Mouse (Mus musculus) lung, embryonic 16.5 days (tissue): ENCODE results near the gene Foxa1. TPM values are rescaled to one million over a fixed set of nuclear protein-coding genes. Genes with fewer than 3 reads are reported as not detected.

Experiments used
- ATAC-seq: fragments of 200-750 bp; cut with Nextera tagmentation; 2 replicates; pipeline ENCODE4 v1.8.0; 2017; ENCODE audit warnings: low read depth, mild to moderate bottlenecking, moderate library complexity
- H3K27ac ChIP-seq: fragments of 300-500 bp; sonication (generic); 2 replicates; pipeline ENCODE4 v1.5.1; 2014; ENCODE audit warnings: mild to moderate bottlenecking, control low read depth, low read length
- H3K27me3 ChIP-seq: fragments of 300-500 bp; sonication (generic); 2 replicates; pipeline ENCODE4 v1.6.1; 2014; ENCODE audit warnings: low read depth, low read length, mixed read lengths; ENCODE audit not compliant: control insufficient read depth, insufficient read depth
- H3K36me3 ChIP-seq: fragments of 300-500 bp; sonication (generic); 2 replicates; pipeline ENCODE4 v1.6.1; 2014; ENCODE audit warnings: low read length; ENCODE audit not compliant: control insufficient read depth, insufficient read depth
- H3K4me1 ChIP-seq: fragments of 300-500 bp; sonication (generic); replicated peaks from 2 replicates; pipeline ENCODE4 v1.6.1; 2014; ENCODE audit warnings: low read length, mixed read lengths; ENCODE audit not compliant: control insufficient read depth, insufficient read depth
- H3K4me2 ChIP-seq: fragments of 300-500 bp; sonication (generic); 2 replicates; pipeline ENCODE4 v1.6.1; 2014; ENCODE audit warnings: low read depth, low read length, control low read depth
- H3K4me3 ChIP-seq: fragments of 300-500 bp; sonication (generic); 2 replicates; pipeline ENCODE4 v1.5.1; 2014; ENCODE audit warnings: mild to moderate bottlenecking, low read length, control low read depth
- H3K9ac ChIP-seq: fragments of 300-500 bp; sonication (generic); 2 replicates; pipeline ENCODE4 v1.6.1; 2014; ENCODE audit warnings: low read length, control low read depth
- H3K9me3 ChIP-seq: fragments of 300-500 bp; sonication (generic); 2 replicates; pipeline ENCODE4 v1.6.1; 2016; ENCODE audit warnings: low read length; ENCODE audit not compliant: control insufficient read depth
- WGBS: fragments of 180-500 bp; shearing (Covaris S2); extraction: QIAGEN DNeasy Blood & Tissue Kit; methylation state at CpG from one replicate; pipeline ENCODE4 v1.1.7; 2014; 5-methylcytosine and 5-hydroxymethylcytosine counted together
- polyA plus RNA-seq: library from polyadenylated mRNA; unstranded; fragments of >200 nt; fragmentation: Nextera tagmentation; extraction: Ambion mirVana; gene quantifications from 2 replicates; pipeline ENCODE4 v1.2.1, GENCODE M21; 2015

The Foxa1 gene
- 7.5 and 8.2 TPM in 2 replicates for polyA plus RNA-seq

DNA sequence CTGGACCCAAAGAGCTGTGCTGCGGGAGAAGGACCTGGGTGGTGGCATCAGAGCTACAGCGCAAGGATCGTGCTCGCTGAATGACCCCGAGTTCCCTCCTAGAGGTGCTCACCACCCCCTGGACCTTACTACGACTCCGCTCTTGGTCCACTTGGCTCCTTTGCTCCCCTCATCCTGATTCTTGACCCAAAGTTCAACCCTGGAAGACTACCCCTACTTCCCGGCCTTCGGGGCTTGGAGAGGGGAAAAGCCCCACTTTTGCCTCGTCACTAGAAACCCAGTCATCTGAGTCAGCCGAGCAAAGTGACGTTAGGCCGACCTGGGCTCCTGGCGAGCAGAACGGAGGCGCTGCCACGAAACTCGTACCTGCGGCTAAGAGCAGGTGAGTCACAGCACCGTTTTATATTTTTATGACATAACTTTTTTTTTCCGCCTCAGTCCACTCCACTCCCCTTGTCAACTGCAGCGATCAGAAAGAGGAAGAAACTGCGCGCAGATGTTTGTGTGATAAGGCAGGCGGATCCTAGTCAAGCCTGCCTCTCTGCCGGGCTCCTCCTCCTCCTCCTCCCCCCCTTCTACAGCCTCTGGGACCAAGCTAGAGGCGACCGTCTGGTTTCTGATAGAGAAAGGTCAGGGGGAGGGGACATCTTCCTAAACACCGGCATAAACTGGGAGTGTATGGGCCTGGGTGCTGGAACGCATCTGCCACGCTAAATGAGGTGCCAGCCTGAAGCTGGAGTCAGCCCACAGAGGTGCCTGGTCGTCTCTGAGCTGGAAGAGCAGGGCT is at the start of gene Foxa1:
Gene Foxa1, minus strand, starts transcription at position 502 of the 787 bp plus-strand sequence.
- H3K27me3 ChIP-seq, result peaks cover 73% of the 10 kb centered on the region
- H3K4me1 ChIP-seq, result peaks cover 9% of the 10 kb centered on the region; the same call in 1 of the 2 replicates
- H3K4me3 ChIP-seq, result peak within 1 kb of the TSS; percentile 70
- H3K9me3 ChIP-seq, result no peaks in the 10 kb centered on the region
- peak; percentile 42 for ATAC-seq
- peak within 1 kb of the TSS; percentile 84 for H3K9ac ChIP-seq
- H3K36me3 ChIP-seq, result no peaks in the 10 kb centered on the region
- H3K4me2 ChIP-seq, result peak within 1 kb of the TSS; percentile 74
- under 1% methylated on average over 32 of the region's 32 CpGs for WGBS
- peak within 1 kb of the TSS; percentile 96 for H3K27ac ChIP-seq

DNA sequence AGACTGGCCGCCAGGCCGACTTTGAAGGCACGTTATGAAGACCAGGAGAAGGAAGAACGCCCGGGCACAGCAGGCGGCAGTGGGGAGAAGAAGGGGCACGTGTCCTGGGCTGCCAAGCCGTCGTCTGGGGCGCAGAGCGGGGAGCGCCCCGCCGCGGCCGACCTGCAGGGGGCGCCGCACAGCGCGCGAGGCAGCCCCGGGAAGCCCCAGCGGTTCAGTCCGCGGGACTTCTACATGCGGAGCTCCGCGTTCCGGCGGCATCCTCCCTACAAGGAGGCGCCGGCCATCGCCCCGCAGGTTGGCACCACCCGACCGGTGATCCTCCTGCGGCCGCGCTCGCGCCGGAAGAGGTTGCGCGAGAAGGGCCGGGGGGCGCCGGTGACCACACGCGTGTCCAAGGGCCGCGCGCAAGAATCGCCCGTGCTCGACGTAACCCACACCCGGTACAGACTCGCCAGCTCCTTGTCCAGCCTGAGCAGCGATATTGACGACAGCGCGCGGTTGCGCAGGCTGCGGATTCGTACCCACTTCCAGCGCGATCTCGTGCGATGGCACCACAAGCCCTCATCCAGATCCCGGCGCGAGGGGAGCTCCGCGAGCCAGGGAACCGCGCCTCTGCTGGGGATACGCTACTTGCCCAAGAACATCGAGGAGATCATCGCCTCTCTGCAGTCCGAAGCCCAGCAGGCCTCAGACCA is 29.4 kb upstream of the Foxa1 start:
- Histone ChIP-seq H3K4me3 (peak overlapping the region; percentile 45), H3K4me2 (peak overlapping the region; percentile 58), H3K9me3 (0 out of 2 replicates have a peak, but pooled peaks cover 3% of the 10 kb centered on the region), H3K9ac (peak overlapping the region; percentile 33), H3K27me3 (peaks cover 20% of the 10 kb centered on the region), H3K36me3 (no peaks in the 10 kb centered on the region), H3K27ac (no peak overlapping the region), H3K4me1 (peaks cover 4% of the 10 kb centered on the region; the same call in 1 of the 2 replicates)
- ATAC-seq, result peak; percentile 91
- 5% methylated on average over 78 of the region's 81 CpGs for WGBS

DNA sequence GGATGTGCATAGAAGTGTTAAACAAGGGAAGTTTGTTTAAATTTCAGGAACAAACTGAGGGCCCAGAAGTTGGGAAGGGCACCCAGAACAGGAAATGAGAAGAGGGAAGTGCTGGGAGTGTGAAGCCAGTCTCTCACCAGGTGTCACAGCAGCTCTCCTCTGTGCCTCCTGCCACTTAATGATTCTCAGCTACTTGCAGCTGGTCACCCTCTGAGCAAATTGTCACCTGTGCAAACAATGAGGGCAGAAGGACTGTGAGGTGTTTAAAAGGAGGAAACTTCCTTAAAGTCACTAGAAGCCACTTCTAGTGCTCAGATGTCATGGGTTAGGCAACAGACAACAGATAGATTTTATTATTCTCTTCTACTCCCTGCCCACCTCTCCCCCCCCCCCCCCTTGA is 25.7 kb upstream of the Foxa1 start:
- Histone ChIP-seq H3K4me2 (no peak overlapping the region), H3K36me3 (no peaks in the 10 kb centered on the region), H3K9me3 (no peaks in the 10 kb centered on the region), H3K9ac (no peak overlapping the region), H3K27me3 (peaks cover 20% of the 10 kb centered on the region), H3K4me3 (no peak overlapping the region), H3K4me1 (peaks cover 4% of the 10 kb centered on the region; the same call in 1 of the 2 replicates), H3K27ac (no peak overlapping the region)
- ATAC-seq, result no peak

DNA sequence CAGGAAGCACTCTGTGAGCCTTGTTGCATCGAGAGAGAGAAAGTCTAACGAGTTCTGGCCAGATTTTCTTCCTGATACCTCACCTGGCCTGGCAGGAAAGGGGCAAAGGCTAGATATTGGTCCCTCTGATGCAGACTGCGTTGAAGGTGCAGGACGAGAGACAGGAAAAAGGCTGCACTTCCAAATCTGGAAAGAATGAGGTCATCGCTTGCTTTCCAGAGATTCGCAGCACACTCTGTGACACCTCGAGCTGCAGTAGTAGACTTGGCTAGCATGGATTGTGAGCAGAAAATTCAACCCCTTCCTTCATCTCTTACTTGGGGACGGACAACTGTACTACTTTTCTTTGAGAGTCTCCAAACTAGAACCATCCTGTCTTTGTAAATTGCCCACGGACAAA is 25.1 kb upstream of the Foxa1 start:
- ATAC-seq, result no peak
- no peak overlapping the region for H3K4me3 ChIP-seq
- H3K4me2 ChIP-seq, result no peak overlapping the region
- H3K9ac ChIP-seq, result no peak overlapping the region
- 14% methylated on average over 9 of the region's 9 CpGs for WGBS
- H3K4me1 ChIP-seq, result peaks cover 4% of the 10 kb centered on the region; the same call in 1 of the 2 replicates
- H3K36me3 ChIP-seq, result no peaks in the 10 kb centered on the region
- peaks cover 20% of the 10 kb centered on the region for H3K27me3 ChIP-seq
- no peak overlapping the region for H3K27ac ChIP-seq
- no peaks in the 10 kb centered on the region for H3K9me3 ChIP-seq

DNA sequence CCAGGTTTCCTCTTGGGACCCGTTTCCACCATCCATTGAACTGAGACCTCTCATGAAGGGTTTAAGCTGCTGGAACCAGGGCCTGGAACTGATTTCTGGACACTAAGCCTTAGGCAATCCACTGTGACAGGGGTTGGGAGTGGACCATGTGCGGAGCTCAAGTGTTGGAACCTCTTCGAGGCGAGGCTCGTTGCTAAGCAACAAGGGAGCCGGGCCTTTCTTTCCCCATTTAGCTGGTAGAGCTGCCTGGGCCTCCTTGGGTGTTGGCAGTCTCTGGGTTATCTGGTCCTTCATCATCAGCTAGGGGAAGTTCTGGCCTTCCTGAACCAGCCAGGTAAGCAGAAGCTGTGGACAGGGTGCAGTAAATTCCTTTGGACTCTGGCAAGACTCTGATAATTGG is 17.2 kb upstream of the Foxa1 start, which contains the start of gene Ttc6:
Gene Ttc6, plus strand, starts transcription at position 205 of the 400 bp plus-strand sequence.
- H3K36me3 ChIP-seq, result no peaks in the 10 kb centered on the region
- H3K9me3 ChIP-seq, result no peaks in the 10 kb centered on the region
- no peak within 1 kb of the TSS for H3K9ac ChIP-seq
- H3K4me2 ChIP-seq, result no peak within 1 kb of the TSS
- no peak within 1 kb of the TSS for H3K4me3 ChIP-seq
- WGBS, result 54% methylated on average over 6 of the region's 6 CpGs
- H3K4me1 ChIP-seq, result no peaks in the 10 kb centered on the region
- no peaks in the 10 kb centered on the region; the same call in 1 of the 2 replicates for H3K27me3 ChIP-seq
- no peak within 1 kb of the TSS for H3K27ac ChIP-seq
- ATAC-seq, result no peak

DNA sequence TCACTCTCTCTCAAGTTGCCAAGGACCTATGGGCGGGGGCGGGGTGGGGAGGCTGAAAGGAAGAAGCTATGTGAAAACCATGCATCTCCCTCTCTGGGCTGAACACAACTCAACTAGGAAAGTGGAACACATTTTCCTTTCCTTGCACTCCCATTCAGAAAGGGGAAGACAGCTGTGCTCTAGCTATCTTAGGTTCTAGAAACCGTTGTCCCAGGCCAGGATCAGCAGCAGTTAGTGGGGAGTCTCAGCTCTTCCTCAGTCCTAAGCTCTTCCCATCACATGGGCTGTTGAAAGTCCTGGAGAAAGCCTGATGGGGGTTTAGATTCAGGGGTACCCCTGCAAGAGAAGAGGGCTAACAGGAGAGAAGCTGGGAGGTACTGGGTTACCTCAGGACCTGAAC is 7.4 kb upstream of the Foxa1 start:
- Histone ChIP-seq H3K36me3 (no peaks in the 10 kb centered on the region), H3K4me1 (0 out of 2 replicates have a peak, but pooled peaks cover 2% of the 10 kb centered on the region), H3K9ac (no peak overlapping the region), H3K27ac (no peak overlapping the region), H3K9me3 (no peaks in the 10 kb centered on the region), H3K27me3 (peaks cover 35% of the 10 kb centered on the region), H3K4me3 (no peak overlapping the region), H3K4me2 (no peak overlapping the region)
- 49% methylated on average over 3 of the region's 3 CpGs for WGBS
- no peak for ATAC-seq

DNA sequence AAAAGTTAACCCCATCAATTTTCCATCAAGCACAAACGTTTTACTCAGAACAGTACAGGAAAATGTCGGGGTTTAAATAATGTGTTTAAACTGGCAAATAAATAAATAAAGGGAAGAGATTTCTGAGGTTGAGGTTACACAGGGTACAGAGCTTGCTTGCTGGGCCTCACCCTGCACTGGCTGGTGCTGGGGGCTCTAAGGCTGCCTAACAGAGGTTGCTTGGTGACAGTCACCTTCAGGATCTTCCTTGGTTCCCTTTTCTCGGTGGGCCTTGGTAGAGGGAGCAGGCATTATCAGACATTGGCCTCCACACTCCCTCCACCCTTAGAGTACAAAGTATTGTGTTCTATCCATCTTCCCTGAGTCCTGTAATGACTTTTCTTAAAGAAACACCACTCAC is 5.6 kb upstream of the Foxa1 start:
- Histone ChIP-seq H3K4me3 (no peak overlapping the region), H3K9me3 (no peaks in the 10 kb centered on the region), H3K27ac (no peak overlapping the region), H3K36me3 (no peaks in the 10 kb centered on the region), H3K4me1 (peaks cover 3% of the 10 kb centered on the region; the same call in 1 of the 2 replicates), H3K9ac (no peak overlapping the region), H3K27me3 (peaks cover 46% of the 10 kb centered on the region), H3K4me2 (no peak overlapping the region)
- ATAC-seq, result no peak
- 5% methylated on average over 3 of the region's 3 CpGs for WGBS

DNA sequence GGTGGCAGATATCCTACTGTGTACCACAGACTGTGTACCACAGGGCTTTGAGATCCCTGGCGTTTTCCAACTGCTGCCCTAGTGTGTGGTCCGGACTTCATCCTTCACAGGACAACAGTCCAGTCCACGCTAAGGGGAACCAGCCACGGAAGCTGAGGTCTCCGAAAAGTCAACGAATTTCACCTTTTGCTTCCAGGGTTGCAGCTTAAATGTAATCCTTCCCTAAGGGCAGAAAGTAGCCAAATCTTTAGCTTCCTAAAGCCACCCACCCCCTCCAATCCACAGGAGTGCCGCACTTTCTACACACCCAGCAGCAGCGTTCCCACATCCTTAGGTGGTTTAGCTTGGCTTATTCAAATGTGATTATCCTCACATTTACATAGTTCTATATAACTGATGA is 4.2 kb upstream of the Foxa1 start:
- H3K4me1 ChIP-seq, result peaks cover 5% of the 10 kb centered on the region; the same call in 1 of the 2 replicates
- H3K27ac ChIP-seq, result no peak overlapping the region
- no peaks in the 10 kb centered on the region for H3K36me3 ChIP-seq
- H3K27me3 ChIP-seq, result peaks cover 60% of the 10 kb centered on the region
- H3K4me3 ChIP-seq, result no peak overlapping the region
- no peak overlapping the region for H3K9ac ChIP-seq
- ATAC-seq, result no peak
- no peaks in the 10 kb centered on the region for H3K9me3 ChIP-seq
- WGBS, result 15% methylated on average over 8 of the region's 8 CpGs
- H3K4me2 ChIP-seq, result no peak overlapping the region

DNA sequence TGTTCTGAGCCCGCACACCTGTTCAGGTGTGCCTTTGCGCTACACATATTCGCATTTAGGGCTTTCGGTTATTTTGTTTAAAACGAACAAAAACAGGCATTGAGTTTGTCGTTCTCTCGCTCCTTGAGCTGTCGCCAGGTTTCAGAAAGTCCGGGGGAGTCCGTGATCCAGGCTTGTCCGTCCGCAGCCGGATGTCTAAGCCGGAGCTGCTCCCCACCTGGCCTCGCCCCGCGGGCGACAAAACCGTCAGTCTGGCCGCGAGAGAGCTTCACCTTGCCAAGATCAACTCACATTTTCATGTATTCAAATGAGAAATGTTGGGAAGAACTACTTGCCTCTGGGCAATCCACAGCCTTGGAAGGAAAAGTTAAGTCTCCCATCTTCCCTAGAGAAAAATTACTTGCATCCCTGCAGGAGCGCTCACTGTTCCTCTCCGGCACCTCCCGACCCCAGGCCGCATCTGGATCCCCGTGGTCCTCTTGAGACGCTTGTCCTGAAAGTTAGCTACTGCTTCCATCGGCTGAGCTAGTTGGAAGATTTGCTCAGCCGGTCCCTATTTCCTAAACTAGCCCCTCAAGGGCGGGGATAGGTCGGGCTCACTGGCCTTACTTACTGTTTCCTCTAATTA is 3.6 kb upstream of the Foxa1 start:
- H3K27me3 ChIP-seq, result peaks cover 66% of the 10 kb centered on the region
- peak overlapping the region; percentile 74 for H3K4me2 ChIP-seq
- H3K9me3 ChIP-seq, result no peaks in the 10 kb centered on the region
- no peak overlapping the region for H3K27ac ChIP-seq
- peak overlapping the region; percentile 35 for H3K4me3 ChIP-seq
- H3K9ac ChIP-seq, result peak overlapping the region; percentile 60
- H3K36me3 ChIP-seq, result no peaks in the 10 kb centered on the region
- H3K4me1 ChIP-seq, result peaks cover 7% of the 10 kb centered on the region; the same call in 1 of the 2 replicates
- ATAC-seq, result no peak
- 6% methylated on average over 31 of the region's 31 CpGs for WGBS
